Mouse (Mus musculus): ENCODE data around the gene Fam19a4.
"Not testable (repeated sequence)": the region's sequence is repeated elsewhere in the genome, so short reads cannot be mapped to it uniquely, and the experiment has no call there.

The Fam19a4 gene

GRCm38 (mm10) chr6:96977537-96977936 lies 82.7 kb downstream of the Fam19a4 start:
- no peak for DNase-seq (ENCODE audit: extremely low spot score, low read depth, low spot score)

GRCm38 (mm10) chr6:96944796-96945195 lies 115.4 kb downstream of the Fam19a4 start:
- no peak for DNase-seq (ENCODE audit: extremely low spot score, low read depth, low spot score)

DNA sequence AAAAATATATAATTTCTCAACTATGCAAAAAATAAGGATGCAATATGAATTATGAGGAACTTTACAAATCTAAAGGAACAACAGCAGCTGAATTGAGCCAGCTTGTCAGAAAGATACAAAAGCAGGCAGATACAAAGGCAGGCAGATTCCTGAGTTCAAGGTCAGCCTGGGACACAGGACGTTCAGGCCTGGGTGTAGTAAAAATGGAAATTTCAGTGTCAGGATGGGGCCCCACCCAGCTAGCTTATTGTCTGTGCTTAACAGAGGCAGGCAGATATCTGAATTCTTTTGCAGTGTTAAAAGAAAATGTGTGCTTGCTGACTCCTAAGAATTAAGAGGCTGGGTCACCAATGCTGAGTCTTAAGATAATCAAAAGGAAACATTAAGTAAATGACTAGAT lies 124.4 kb downstream of the Fam19a4 start:
- no peak for DNase-seq (ENCODE audit: extremely low spot score, low read depth, low spot score)

DNA sequence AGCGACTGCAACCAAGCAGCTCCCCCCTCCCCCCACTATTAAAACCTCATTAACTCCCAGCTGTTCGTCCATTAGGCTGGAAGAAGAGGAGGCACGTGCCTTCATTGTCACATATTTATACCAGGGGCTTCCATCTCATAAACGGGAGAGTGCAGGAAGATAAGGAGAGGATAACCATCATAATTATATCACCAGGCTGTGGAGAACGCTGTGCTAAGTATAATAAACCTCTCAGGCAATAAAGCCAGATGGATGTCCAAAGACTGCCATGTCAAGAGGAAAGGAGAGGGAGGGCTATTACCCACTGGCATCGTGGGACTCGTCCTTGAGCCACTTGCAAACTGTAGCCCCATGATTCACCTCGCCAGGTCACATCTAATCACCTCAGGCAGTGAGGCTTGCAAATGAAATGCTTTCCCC lies 151.1 kb downstream of the Fam19a4 start:
- DNase-seq (ENCODE audit: extremely low spot score, low read depth, low spot score): no peak

GRCm38 (mm10) chr6:96877105-96877504 lies 183.1 kb downstream of the Fam19a4 start:
- not testable (repeated sequence) for DNase-seq (ENCODE audit: extremely low spot score, low read depth, low spot score)

DNA sequence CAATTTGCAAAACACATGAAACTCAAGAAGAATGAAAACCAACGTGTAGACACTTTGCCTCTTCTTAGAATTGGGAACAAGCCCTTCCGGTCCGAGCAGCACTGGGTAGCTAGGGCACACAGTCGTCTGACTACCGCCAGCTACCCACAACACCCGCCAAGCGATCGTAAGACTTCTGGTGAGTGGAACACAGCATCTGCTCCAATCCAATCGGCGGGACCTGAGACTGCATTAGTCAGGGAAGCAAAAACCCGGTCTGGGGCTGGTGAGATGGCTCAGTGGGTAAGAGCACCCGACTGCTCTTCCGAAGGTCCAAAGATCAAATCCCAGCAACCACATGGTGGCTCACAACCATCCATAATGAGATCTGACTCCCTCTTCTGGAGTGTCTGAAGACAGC lies 183.6 kb downstream of the Fam19a4 start:
- not testable (repeated sequence) for DNase-seq (ENCODE audit: extremely low spot score, low read depth, low spot score)

DNA sequence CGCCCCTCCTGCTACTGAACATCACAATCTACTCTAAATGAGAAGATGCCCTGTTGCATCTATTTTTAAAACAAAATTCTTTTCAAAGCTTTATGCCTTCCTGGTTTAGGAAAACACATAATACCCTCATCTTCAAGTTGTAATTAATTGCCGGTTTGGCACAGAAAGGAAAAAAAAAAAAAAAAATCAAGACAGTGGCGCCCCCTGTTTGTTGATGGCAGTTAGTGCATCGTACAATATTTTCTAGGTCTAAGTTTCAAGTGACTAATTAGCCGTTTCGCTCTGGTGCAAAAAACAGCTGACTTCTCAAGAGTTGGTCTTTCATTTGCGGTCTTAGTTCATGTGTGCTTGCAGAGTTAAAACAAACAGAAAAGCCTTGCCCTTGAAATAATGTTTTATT lies 207.1 kb downstream of the Fam19a4 start:
- DNase-seq (ENCODE audit: extremely low spot score, low read depth, low spot score): no peak

DNA sequence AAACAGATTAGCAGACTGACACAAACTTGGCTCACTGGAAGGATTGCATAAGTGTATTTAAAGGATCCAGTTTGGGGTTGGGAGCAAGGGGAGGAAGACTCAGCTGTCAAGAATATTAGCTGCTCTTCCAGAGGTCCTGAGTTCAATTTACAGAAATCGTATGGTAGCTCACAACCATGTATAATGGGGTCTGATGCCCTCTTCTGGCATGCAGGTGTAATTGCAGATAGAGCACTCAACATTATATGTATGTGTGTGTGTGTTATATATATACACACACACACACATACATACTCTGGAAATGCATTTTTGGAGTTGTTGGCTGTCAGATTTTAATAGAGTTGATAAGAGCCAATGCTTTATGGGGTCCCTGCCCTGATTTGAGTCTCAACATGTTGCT lies 216.3 kb downstream of the Fam19a4 start:
- no peak for DNase-seq (ENCODE audit: extremely low spot score, low read depth, low spot score)

GRCm38 (mm10) chr6:96840634-96841033 lies 219.6 kb downstream of the Fam19a4 start:
- DNase-seq (ENCODE audit: extremely low spot score, low read depth, low spot score): no peak

DNA sequence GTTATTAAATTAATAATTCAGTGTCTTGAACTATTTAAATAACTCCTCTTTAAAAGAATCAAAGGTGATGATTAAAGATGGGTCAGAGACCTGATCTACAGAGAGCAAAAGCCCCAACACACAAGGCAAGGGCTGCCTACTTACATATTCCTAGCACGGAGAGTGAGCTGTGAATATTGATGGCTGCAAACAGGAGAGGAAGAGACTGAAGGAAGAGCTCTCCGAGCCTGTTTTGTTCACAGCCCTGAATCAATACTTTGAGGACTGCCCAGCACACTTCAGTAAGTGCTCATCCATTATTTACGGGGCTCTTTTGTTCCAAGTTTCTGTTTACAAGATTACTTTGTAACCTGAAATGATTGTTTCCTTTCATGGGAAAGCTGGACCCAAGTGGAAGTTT lies 233.6 kb downstream of the Fam19a4 start:
- DNase-seq (ENCODE audit: extremely low spot score, low read depth, low spot score): no peak

DNA sequence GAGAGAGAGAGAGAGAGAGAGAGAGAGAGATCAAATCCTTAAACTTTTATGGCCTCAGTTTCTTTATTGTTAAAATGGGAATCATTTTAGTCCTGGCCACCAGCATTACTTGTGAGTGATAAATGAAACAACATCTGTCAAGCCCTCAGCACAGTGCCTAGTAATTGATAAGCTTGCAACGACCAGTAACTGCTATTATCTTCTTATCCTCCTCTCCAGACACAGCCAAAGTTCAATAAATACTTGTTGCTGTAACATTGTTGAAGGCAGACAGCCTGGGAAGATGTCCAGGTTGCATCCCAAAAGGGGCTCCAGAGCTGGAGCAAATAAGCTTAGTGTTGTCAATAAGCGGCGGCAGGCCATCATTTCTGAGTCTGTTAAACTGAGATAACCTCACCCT lies 257.2 kb downstream of the Fam19a4 start:
- DNase-seq (ENCODE audit: extremely low spot score, low read depth, low spot score): no peak

- no peak for DNase-seq (ENCODE audit: extremely low spot score, low read depth, low spot score)
These were observed 261.5 kb downstream of the Fam19a4 start for GRCm38 (mm10) chr6:96798746-96799145.

DNA sequence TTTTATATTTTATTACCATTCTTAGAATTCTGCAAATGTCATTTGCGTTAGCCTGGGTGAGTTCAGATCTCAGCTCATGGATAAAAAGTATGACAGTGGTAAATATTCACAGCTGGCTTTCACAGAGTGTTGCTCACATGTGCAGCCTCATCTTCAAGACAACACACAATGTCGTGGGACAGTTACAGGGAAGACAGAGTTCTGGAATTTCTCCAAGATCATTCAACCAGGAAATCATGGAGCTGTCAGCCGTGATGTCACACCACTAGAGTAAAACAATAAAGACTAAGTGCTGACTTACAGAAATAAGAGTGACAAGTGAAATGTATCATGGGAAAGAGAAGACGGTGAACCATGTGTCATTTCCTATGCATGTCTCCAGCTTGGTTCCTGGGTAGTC lies 262.8 kb downstream of the Fam19a4 start:
- no peak for DNase-seq (ENCODE audit: extremely low spot score, low read depth, low spot score)
